Comparison of ENCODE assay signal across 8 mouse cellular contexts in the genomic region with DNA sequence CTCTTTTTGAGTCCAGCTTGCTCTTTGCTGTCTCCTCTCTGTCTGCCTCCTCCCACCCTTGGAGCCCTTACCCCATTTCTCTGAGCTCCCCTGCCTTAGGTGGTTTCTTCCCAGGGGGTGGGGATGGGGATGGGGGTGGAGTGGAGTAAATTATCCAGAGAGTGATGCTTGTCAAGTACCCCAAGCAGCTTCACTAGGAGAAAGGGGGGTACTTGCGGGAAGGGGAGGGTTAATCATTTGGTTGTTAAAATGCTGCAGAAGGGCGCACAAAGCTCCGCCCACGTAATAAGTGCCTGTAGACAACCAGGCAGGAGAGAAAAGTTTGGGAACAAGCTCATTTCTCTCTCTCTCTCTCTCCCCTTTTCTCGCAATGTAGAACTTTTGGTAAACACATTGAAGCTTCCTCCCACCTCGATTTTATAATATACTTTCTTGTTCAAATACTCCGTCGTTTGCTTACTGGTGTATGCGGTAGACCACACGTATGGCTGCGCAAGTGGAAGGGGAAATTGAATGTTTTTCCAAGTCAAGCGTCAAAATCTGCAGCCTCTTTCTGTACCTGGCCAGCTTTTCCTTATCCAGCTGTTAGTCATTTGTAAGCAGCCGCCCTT.
DNase-seq lines count a peak whose midpoint lies in the region; ATAC-seq and TF ChIP-seq lines count a peak whose summit lies in the region.

No protein-coding gene starts in this region.

- TF ChIP-seq POLR2A in embryonic fibroblast, embryonic 13.5 days (IDR thresholded peaks at IDR 0.05; ENCODE audit: low read depth, low read length) = no peak

- H3K9me3 ChIP-seq in limb, embryonic 11.5 days (ENCODE audit: control insufficient read depth, low read length) = no peaks in the 10 kb centered on the region

- 2% methylated on average over 13 of the region's 13 CpGs for WGBS in limb, embryonic 11.5 days

- H3K9ac ChIP-seq in limb, embryonic 11.5 days (ENCODE audit: low read length) = peak overlapping the region; percentile 12; the same call in 1 of the 2 replicates

- intact Hi-C loops in left cerebral cortex, adult 2 months (cut with DNase I) = loop anchor here (5.0 kb wide), 2 partner anchors 44 to 201 kb away; no protein-coding TSS in a partner anchor

- H3K27me3 ChIP-seq in limb, embryonic 11.5 days (ENCODE audit: control insufficient read depth, insufficient read depth, low read length) = no peaks in the 10 kb centered on the region

- peak overlapping the region; percentile 85 for H3K27ac ChIP-seq in left cerebral cortex, adult 2 months
- no peak overlapping the region for H3K27ac ChIP-seq in embryonic fibroblast, embryonic 13.5 days (ENCODE audit: insufficient read depth, low read length)
- no peak overlapping the region for H3K27ac ChIP-seq in limb, embryonic 11.5 days (replicated peaks; ENCODE audit: low read depth, low read length)

- H3K4me1 ChIP-seq in embryonic fibroblast, embryonic 13.5 days (ENCODE audit: control insufficient read depth, insufficient read depth, low read length) = no peaks in the 10 kb centered on the region
- 0 out of 2 replicates have a peak, but pooled peaks cover 3% of the 10 kb centered on the region for H3K4me1 ChIP-seq in limb, embryonic 11.5 days (ENCODE audit: control insufficient read depth, insufficient read depth, low read length)

- H3K4me3 ChIP-seq in left cerebral cortex, adult 2 months = peak overlapping the region; percentile 50
- peak overlapping the region; percentile 1; the same call in 1 of the 2 replicates for H3K4me3 ChIP-seq in embryonic fibroblast, embryonic 13.5 days (ENCODE audit: insufficient read depth, low read length)
- H3K4me3 ChIP-seq in limb, embryonic 11.5 days (ENCODE audit: low read depth, low read length) = peak overlapping the region; percentile 26

- DNase-seq in left cerebral cortex, adult 2 months (ENCODE audit: extremely low spot score in 1 of 2, low spot score in 2 of 2) = no peak
- no peak for DNase-seq in left cerebral cortex, adult 18-20 months (ENCODE audit: low spot score in 2 of 2)
- DNase-seq in limb, embryonic 11.5 days (ENCODE audit: low spot score) = peak; percentile 24
- DNase-seq in retina, embryonic 14.5 days (ENCODE audit: low spot score) = peak; percentile 36
- DNase-seq in T-cell, adult 2 months (ENCODE audit: low spot score) = no peak
- DNase-seq in layer of hippocampus, adult 9-10 months (ENCODE audit: low spot score) = no peak
- no peak for DNase-seq in urinary bladder, postnatal 10 days (ENCODE audit: low spot score)

- no peak for TF ChIP-seq CTCF in left cerebral cortex, adult 2 months (IDR thresholded peaks at IDR 0.05)
- TF ChIP-seq CTCF in embryonic fibroblast, embryonic 13.5 days (IDR thresholded peaks at IDR 0.05; ENCODE audit: borderline replicate concordance, insufficient read depth, low read length) = no peak

- peak; percentile 64 for ATAC-seq in limb, embryonic 11.5 days (ENCODE audit: insufficient number of reproducible peaks, low FRiP score, low TSS enrichment, low read depth)

- no peaks in the 10 kb centered on the region for H3K36me3 ChIP-seq in limb, embryonic 11.5 days (ENCODE audit: control insufficient read depth, insufficient read depth, low read length)

- H3K4me2 ChIP-seq in limb, embryonic 11.5 days (ENCODE audit: low read depth, severe bottlenecking) = peak overlapping the region; percentile 79

Comparison
In these comparisons a context has a peak if more than half of its experiments do, and no peak if none do; other contexts are left out.
1. DNase-seq: peak in limb, embryonic 11.5 days (single experiment) and retina, embryonic 14.5 days (single experiment); none in left cerebral cortex, adult 2 months (0 of 2), left cerebral cortex, adult 18-20 months (0 of 2), T-cell, adult 2 months (single experiment), layer of hippocampus, adult 9-10 months (single experiment) and urinary bladder, postnatal 10 days (single experiment).
2. Peak in every context shown above with its lines, with median percentiles within 50 percentile points of each other: H3K4me3 ChIP-seq.